Mouse (Mus musculus) B cell, adult 62 days (primary cell): ENCODE data around the gene Olfr1044. TPM values are rescaled to one million over a fixed set of nuclear protein-coding genes. Genes with fewer than 3 reads are reported as not detected.

Experiments used
- total RNA-seq: library from RNA; stranded (reverse); gene quantifications from 4 replicates; pipeline ENCODE4 v1.2.4, GENCODE M21; 2023

The Olfr1044 gene
- total RNA-seq = not detected in 4 replicates

DNA sequence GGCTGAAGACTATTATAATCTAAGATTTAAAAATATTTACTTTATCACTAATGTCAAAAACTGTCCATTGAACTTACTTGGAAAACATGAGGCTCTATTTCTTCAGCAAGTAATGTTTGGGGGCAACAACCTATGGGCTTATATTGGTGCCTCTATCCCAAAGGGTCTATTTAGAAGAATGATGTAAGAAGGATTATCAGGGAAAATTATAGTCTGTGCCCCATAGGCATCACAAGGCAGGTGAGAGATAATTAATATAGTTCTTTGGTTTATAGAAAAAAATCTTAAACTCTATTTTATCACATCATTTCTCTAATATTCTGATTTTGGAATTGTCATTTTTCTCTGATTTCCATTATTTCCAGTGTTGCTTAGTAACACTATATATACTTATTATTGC lies at the start of gene Olfr1044:
Gene Olfr1044, minus strand, starts transcription at position 101 of the 400 bp plus-strand sequence.

DNA sequence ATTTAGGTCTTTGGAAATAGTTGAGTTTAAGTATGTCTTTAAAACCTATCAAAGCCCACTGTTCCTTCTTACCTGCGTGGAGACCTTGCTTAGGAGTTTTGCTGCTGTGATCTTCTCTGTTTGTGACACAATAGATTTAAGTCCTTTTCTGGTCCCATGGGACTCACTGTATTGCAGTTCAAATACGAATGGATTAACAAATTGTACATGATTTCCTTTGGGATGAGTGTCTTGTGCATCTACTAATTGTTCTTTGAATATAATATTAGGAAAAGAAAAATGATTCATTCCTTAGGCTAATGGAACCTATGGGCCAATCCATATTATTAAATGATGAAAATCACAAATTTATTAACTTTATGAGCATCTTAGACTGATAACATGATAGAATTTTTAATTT lies 41.6 kb upstream of the Olfr1044 start, which contains the start of gene Olfr1046:
Gene Olfr1046, minus strand, starts transcription at position 101 of the 400 bp plus-strand sequence.

DNA sequence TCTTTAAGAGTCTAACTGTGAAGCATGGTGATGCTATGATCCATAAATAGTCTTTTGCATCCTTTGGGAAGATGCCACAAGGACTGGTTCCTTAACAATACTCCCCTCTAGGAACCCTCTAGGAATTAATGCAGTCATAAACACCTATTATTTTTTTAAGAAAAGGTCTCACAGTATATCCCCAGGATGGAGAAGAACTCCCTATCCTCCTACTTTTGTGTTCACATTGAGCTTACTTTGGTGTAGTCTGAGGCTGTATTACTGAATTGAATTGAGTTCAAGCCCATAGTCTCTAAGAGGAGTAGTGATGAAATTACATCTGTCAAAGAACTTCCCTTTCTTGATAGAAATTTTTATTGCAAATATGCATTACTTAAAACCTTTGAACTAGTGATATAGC lies 25.3 kb upstream of the Olfr1044 start, which contains the start of gene Olfr1045:
Gene Olfr1045, minus strand, starts transcription at position 101 of the 400 bp plus-strand sequence.

DNA sequence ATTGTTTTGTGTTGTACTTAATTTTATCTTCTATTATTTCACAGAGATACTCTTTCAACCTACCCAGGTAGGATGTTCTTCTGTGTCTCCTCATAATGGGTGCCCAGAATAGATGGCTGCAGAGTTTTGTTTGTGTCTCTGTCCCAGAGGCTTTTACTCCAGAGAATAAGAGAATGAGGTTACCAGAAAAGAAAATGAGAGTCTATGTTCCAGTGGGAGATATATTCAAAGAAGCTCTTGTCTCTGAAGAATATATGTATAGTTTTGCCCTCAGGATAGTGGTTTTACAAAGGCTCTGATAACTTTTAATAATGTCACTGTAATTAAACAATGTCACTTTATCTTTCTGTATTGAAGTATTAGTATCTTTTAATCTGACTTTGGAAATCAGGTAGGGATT lies 8.0 kb upstream of the Olfr1044 start, which contains the start of gene Olfr52:
Gene Olfr52, minus strand, starts transcription at position 101 of the 400 bp plus-strand sequence.

DNA sequence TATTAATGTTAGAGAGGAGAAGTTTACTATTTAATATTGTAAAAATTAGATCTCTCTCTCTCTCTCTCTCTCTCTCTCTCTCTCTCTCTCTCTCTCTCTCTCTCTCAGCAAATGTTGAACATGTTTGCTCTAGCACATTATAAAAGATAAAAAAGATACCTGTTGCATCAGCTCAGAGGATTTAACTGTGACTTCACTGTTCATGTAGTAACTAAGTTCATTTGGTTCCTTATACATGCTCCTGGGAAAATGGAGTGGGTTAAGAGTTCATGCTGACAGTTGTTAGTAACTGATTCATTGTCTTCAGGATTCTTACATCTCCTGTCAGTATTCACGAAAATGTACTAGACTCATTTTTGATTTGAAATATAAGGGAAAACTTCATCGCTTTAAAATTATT lies 10.2 kb downstream of the Olfr1044 start, which contains the start of gene Olfr1043:
Gene Olfr1043, minus strand, starts transcription at position 101 of the 400 bp plus-strand sequence.

DNA sequence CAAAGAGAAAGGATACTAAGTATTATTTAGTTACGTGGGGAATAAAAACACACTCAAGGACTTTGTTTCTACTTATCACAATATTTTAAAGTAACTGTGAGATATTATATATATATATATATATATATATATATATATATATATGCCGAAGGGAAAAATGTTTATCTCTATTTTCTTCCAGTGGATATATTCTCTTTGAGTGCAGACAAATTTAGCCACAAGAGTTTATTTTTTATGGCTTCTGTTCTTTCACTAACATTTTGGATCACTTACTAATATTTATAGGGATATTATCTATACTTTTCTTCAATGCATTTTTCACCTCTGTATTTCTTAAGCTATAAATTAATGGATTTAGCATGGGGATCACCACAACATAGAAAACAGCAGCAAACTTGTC lies 15.9 kb downstream of the Olfr1044 start, which contains the start of gene Olfr1042:
Gene Olfr1042, minus strand, starts transcription at position 101 of the 400 bp plus-strand sequence.

DNA sequence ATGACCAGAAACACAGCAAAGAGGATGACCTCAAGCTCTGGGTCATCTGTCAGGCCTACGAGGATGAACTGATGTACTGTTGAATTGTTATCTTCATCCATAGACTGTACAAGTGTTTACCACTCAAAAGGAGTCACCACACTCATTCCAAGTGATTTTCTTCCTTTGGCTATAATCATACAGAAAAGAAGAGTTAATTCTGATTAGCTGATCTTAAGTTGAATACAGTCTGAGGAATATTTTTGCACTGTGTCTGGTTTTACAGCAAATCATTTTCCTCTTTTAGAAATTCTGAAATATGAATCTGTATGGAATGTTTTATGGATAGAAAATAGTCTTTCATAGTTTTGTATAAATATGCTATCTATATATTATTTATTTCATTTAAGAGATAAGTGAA lies 31.0 kb downstream of the Olfr1044 start, which contains the start of gene Olfr1040:
Gene Olfr1040, minus strand, starts transcription at position 101 of the 400 bp plus-strand sequence.

DNA sequence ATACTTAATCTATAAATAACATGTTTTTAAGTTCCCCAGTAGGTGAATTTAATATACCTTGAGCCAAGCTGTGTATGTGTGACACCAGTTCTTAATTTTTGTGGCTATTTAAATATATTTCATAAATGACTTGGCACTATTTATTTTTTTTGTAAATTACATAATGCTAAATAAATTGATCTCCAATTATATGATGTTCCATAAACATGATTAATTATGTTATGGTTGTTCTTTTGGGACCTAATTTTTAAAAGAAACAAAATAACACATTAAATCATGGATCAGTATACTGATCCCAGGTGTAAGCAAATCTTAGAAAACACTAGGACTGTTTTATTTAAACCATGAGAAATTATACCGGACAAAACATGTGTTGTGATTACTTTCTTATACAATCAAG lies 41.8 kb downstream of the Olfr1044 start, which contains the start of gene Olfr1039:
Gene Olfr1039, minus strand, starts transcription at position 101 of the 400 bp plus-strand sequence.

Other genes starting within 250 kb of the Olfr1044 start
- gene Olfr1028, start 227.4 kb downstream of the Olfr1044 start, total RNA-seq = 0.15 TPM in 1 of 4 replicates, not detected in the others
- gene Olfr1029, start 203.9 kb downstream of the Olfr1044 start, total RNA-seq = not detected in 4 replicates
- not detected in 4 replicates for gene Olfr1030, start 198.5 kb downstream of the Olfr1044 start, total RNA-seq
- gene Olfr1031, start 187.5 kb downstream of the Olfr1044 start, total RNA-seq = not detected in 4 replicates
- not detected in 4 replicates for gene Olfr1032, start 172.3 kb downstream of the Olfr1044 start, total RNA-seq
- not detected in 4 replicates for gene Olfr1033, start 157.2 kb downstream of the Olfr1044 start, total RNA-seq
- not detected in 4 replicates for gene Olfr1034, start 132.0 kb downstream of the Olfr1044 start, total RNA-seq
- not detected in 4 replicates for gene Olfr1036, start 103.8 kb downstream of the Olfr1044 start, total RNA-seq
- not detected in 4 replicates for gene Olfr1037, start 90.4 kb downstream of the Olfr1044 start, total RNA-seq
- not detected in 4 replicates for gene Olfr1039, start 41.9 kb downstream of the Olfr1044 start, total RNA-seq
- not detected in 4 replicates for gene Olfr1040, start 31.1 kb downstream of the Olfr1044 start, total RNA-seq
- not detected in 4 replicates for gene Olfr1042, start 16.0 kb downstream of the Olfr1044 start, total RNA-seq
- not detected in 4 replicates for gene Olfr1043, start 10.3 kb downstream of the Olfr1044 start, total RNA-seq
- gene Olfr52, start 7.9 kb upstream of the Olfr1044 start, total RNA-seq = not detected in 4 replicates
- gene Olfr1045, start 25.2 kb upstream of the Olfr1044 start, total RNA-seq = not detected in 4 replicates
- not detected in 4 replicates for gene Olfr1046, start 41.5 kb upstream of the Olfr1044 start, total RNA-seq
- gene Olfr1047, start 53.6 kb upstream of the Olfr1044 start, total RNA-seq = not detected in 4 replicates
- not detected in 4 replicates for gene Olfr1048, start 62.5 kb upstream of the Olfr1044 start, total RNA-seq
- gene Olfr1049, start 80.5 kb upstream of the Olfr1044 start, total RNA-seq = not detected in 4 replicates
- not detected in 4 replicates for gene Olfr1051, start 101.3 kb upstream of the Olfr1044 start, total RNA-seq
- not detected in 4 replicates for gene Olfr1052, start 114.6 kb upstream of the Olfr1044 start, total RNA-seq
- gene Olfr1053, start 137.5 kb upstream of the Olfr1044 start, total RNA-seq = not detected in 4 replicates
- not detected in 4 replicates for gene Olfr1054, start 157.6 kb upstream of the Olfr1044 start, total RNA-seq
- not detected in 4 replicates for gene Olfr1055, start 172.5 kb upstream of the Olfr1044 start, total RNA-seq
- gene Olfr1056, start 184.6 kb upstream of the Olfr1044 start, total RNA-seq = not detected in 4 replicates
- not detected in 4 replicates for gene Olfr1057, start 200.6 kb upstream of the Olfr1044 start, total RNA-seq
- gene Olfr1058, start 210.7 kb upstream of the Olfr1044 start, total RNA-seq = not detected in 4 replicates
- gene Olfr1061, start 236.2 kb upstream of the Olfr1044 start, total RNA-seq = not detected in 4 replicates
- gene Olfr1062, start 248.9 kb upstream of the Olfr1044 start, total RNA-seq = not detected in 4 replicates